Mouse (Mus musculus) E14TG2a.4 (cell line): Measurements from ENCODE around the gene Phgdh.

ENCODE experiments used
- CTCF ChIP-seq: conservative IDR thresholded peaks from 2 replicates; pipeline ENCODE4 v1.5.1; 2014; ENCODE audit warnings: low read length
- NANOG ChIP-seq: IDR thresholded peaks from 2 replicates; pipeline ENCODE4 v1.6.1; 2014; ENCODE audit warnings: borderline replicate concordance, low read length, mixed read lengths
- POU5F1 ChIP-seq: IDR thresholded peaks from 2 replicates; pipeline ENCODE4 v1.6.1; 2014; ENCODE audit warnings: low read length, borderline replicate concordance

DNA sequence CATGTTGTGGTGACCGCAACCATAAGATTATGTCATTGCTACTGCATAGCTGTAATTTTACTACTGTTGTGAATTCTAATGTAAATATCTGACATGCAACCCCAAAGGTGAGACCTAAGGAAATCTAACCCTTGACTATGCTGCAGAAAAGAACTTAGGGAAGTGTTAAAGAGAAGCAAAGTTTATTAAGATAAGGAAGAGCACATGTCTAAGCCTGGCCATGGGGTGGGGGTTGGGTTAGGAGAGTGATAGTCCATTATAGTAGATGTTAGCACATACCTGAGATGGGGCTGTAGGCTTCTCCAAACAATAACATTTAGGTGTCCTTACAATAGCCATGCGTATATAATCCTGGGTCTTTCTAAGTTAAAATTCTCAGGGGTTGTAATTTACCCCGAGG is 3.4 kb upstream of the Phgdh start:
- no peak for TF ChIP-seq CTCF
- no peak for TF ChIP-seq NANOG
- TF ChIP-seq POU5F1: no peak
